Mouse (Mus musculus): Measurements from ENCODE around the gene Stub1. TPM values are rescaled to one million over a fixed set of nuclear protein-coding genes. Genes with fewer than 3 reads are reported as not detected.

Stub1 gene
- total and polyA plus RNA-seq, 2 experiments from 2014 or later, result 115 to 212 TPM

DNA sequence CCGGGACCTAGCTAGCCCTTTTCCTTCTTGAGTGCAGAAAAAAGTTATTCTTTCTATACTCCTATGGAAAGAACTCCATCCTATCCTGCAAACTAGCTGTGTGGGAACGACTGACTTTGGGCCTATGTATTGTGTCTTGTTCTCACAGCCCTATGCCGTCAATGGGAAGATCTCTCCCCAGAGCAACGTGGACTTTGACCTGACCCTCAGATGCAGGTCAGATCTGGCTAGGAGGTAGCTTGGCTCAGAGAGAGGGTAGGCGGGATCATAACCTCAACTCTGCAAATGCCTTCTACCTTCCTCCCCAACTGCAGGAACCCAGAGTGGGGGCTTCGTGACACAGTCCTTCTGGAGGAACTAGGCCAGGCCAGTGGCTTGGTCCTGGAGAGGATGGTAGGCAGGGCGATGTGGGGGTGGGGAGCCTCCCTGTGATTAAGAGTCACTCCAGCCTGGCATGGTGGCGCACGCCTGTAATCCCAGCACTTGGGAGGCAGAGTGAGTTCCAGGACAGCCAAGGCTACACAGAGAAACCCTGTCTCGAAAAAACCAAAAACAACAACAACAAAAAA is 43.2 kb upstream of the Stub1 start:
- ATAC-seq (ENCODE audit: insufficient read depth, low read depth), result no peak
- H3K4me1 ChIP-seq (ENCODE audit: control insufficient read depth, insufficient read depth), result peaks cover 18% of the 10 kb centered on the region; the same call in 1 of the 2 replicates
- 66% methylated on average over 10 of the region's 10 CpGs for WGBS

DNA sequence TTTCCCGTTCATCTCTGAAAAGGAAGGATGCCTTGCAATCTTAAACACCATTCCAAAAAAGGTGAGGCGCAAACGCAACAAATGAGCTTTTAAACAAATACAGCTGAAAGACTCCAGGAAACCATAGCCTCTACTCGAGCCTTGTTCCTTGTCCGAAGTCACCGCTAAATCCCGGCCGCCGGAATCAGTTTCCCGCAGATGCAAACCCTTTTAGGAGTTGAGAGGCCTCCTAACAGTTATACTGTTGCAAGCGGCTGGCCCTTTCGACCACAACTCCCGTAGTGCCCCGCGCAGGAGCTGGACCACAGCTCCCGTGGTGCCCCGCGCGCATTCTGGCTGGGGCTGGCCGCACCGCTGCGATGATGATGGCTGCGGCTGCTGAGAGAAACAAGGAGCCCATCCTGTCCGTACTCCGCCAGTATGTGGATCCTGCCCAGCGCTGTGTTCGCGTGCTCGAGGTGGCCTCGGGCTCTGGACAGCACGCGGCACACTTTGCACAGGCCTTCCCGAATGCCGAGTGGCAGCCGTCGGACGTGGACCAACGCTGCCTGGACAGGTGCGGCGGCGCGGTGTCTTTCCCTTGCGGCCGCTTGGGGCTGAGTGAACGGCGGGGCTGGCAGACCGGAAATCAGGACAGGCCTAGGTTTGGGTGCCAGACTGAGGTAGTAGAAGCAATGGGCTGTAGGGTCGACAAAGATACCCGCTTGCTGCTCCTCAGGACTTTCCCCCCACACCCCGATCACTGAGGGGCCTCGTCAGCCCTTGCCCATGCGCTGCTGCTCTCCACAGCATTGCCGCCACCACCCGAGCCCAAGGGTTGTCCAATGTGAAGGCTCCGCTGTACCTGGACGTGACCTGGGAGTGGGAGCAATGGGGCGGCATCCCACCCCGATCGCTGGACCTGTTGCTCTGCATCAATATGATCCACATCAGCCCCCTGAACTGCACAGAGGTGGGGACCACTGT is 42.2 kb upstream of the Stub1 start:
- peak; percentile 93 for ATAC-seq (ENCODE audit: insufficient read depth, low read depth)
- no peaks in the 10 kb centered on the region for H3K9me3 ChIP-seq (replicated peaks; ENCODE audit: control insufficient read depth, low read length)
- DNase-seq (ENCODE audit: low spot score), result peak; percentile 87
- peak overlapping the region; percentile 90 for H3K4me2 ChIP-seq (ENCODE audit: low read depth, low read length)
- H3K4me3 ChIP-seq (ENCODE audit: low read depth, low read length), result peak overlapping the region; percentile 80
- peak overlapping the region; percentile 94 for H3K27ac ChIP-seq (ENCODE audit: low read depth)
- no peaks in the 10 kb centered on the region for H3K36me3 ChIP-seq (replicated peaks; ENCODE audit: control insufficient read depth, insufficient read depth, low read length)
- peaks cover 18% of the 10 kb centered on the region; the same call in 1 of the 2 replicates for H3K4me1 ChIP-seq (ENCODE audit: control insufficient read depth, insufficient read depth)
- under 1% methylated on average over 59 of the region's 59 CpGs for WGBS
- TF ChIP-seq EP300 (IDR thresholded peaks at IDR 0.05; ENCODE audit: low read depth) (no peak; the same call in 1 of the 2 replicates), CTCF (IDR thresholded peaks at IDR 0.05; ENCODE audit: low read depth) (no peak)
- peak overlapping the region; percentile 66 for H3K9ac ChIP-seq (replicated peaks; ENCODE audit: low read depth, low read length)
- H3K27me3 ChIP-seq (ENCODE audit: control insufficient read depth, insufficient read depth, low read length), result no peaks in the 10 kb centered on the region

More for the DNA sequence above, 43.2 kb upstream of the Stub1 start:
- no peak overlapping the region for H3K9ac ChIP-seq (replicated peaks; ENCODE audit: low read depth, low read length)
- no peak for DNase-seq (ENCODE audit: low spot score)
- no peaks in the 10 kb centered on the region for H3K27me3 ChIP-seq (ENCODE audit: control insufficient read depth, insufficient read depth, low read length)
- no peak overlapping the region for H3K27ac ChIP-seq (ENCODE audit: low read depth)
- H3K4me2 ChIP-seq (ENCODE audit: low read depth, low read length), result peak overlapping the region; percentile 90
- 0 out of 2 replicates have a peak, but pooled peaks cover under 1% of the 10 kb centered on the region for H3K36me3 ChIP-seq (replicated peaks; ENCODE audit: control insufficient read depth, insufficient read depth, low read length)
- TF ChIP-seq EP300 (IDR thresholded peaks at IDR 0.05; ENCODE audit: low read depth) (no peak), CTCF (IDR thresholded peaks at IDR 0.05; ENCODE audit: low read depth) (no peak)
- no peaks in the 10 kb centered on the region for H3K9me3 ChIP-seq (replicated peaks; ENCODE audit: control insufficient read depth, low read length)
- H3K4me3 ChIP-seq (ENCODE audit: low read depth, low read length), result peak overlapping the region; percentile 80; the same call in 1 of the 2 replicates

DNA sequence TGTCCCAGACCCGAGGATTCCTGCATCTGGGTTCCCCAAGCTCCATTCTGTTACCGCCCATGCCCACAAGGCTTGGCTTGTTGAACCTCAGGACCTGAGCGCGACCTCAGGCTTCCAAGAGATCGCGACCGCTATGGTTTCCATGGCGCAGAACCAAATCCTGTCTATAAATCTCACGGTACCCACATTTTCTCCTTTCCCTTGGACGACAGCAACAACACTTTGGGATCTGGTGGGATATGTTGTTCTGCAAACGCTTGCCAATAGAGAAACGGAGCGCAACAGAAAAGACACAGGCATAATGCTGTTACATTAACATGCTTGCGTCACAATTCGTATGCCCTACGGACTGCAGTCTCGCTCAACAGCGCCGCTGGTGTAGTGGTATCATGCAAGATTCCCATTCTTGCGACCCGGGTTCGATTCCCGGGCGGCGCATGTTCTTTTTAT is 41.5 kb upstream of the Stub1 start, which contains the start of gene Mettl26:
Mettl26 (plus strand) TSS at position 354 of the 450 bp plus-strand sequence.
- Histone ChIP-seq H3K4me1 (ENCODE audit: control insufficient read depth, insufficient read depth) (peaks cover 18% of the 10 kb centered on the region; the same call in 1 of the 2 replicates), H3K9me3 (replicated peaks; ENCODE audit: control insufficient read depth, low read length) (no peaks in the 10 kb centered on the region), H3K4me3 (ENCODE audit: low read depth, low read length) (peak within 1 kb of the TSS; percentile 80), H3K36me3 (replicated peaks; ENCODE audit: control insufficient read depth, insufficient read depth, low read length) (no peaks in the 10 kb centered on the region), H3K27ac (ENCODE audit: low read depth) (peak within 1 kb of the TSS; percentile 94), H3K27me3 (ENCODE audit: control insufficient read depth, insufficient read depth, low read length) (no peaks in the 10 kb centered on the region), H3K4me2 (ENCODE audit: low read depth, low read length) (peak within 1 kb of the TSS; percentile 90), H3K9ac (replicated peaks; ENCODE audit: low read depth, low read length) (peak within 1 kb of the TSS; percentile 66)
- under 1% methylated on average over 25 of the region's 25 CpGs for WGBS
- DNase-seq (ENCODE audit: low spot score) (peak; percentile 48), ATAC-seq (ENCODE audit: insufficient read depth, low read depth) (peak; percentile 76)
- TF ChIP-seq CTCF (IDR thresholded peaks at IDR 0.05; ENCODE audit: low read depth), result peak; percentile 2; the same call in 1 of the 2 replicates
- no peak for TF ChIP-seq EP300 (IDR thresholded peaks at IDR 0.05; ENCODE audit: low read depth)

DNA sequence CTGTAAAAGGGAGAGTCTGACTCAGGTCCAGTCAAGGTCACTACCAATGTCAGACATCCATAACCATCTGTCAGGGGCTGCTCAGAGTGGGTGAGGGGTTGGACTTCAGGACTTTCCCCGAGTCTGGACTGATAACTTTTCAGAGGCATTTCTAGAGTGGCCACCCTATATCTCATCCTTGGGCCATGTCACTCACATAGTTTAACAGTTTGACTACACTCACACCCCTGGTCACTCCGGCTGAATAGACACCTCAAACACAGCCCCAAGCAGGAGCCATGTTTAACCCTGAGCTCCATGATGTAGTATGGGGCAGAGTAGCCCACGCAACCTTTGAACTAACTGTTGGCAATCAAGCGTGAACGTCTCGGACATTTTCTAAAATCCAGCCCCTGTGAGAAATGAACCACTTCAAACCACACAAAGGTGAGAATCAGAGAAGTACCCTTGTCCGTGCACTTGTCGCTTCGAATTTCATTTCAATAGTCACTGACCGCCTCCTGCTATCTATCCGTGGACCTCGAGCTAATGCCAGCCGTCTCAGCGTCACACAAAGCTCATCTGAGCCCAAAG is 41.0 kb upstream of the Stub1 start:
- DNase-seq (ENCODE audit: low spot score) (no peak), ATAC-seq (ENCODE audit: insufficient read depth, low read depth) (no peak; the same call in 1 of the 2 replicates)
- WGBS, result 10% methylated on average over 14 of the region's 14 CpGs
- Histone ChIP-seq H3K36me3 (replicated peaks; ENCODE audit: control insufficient read depth, insufficient read depth, low read length) (no peaks in the 10 kb centered on the region), H3K9ac (replicated peaks; ENCODE audit: low read depth, low read length) (peak overlapping the region; percentile 66), H3K4me2 (ENCODE audit: low read depth, low read length) (peak overlapping the region; percentile 90), H3K27ac (ENCODE audit: low read depth) (peak overlapping the region; percentile 94), H3K4me3 (ENCODE audit: low read depth, low read length) (peak overlapping the region; percentile 80), H3K4me1 (ENCODE audit: control insufficient read depth, insufficient read depth) (peaks cover 18% of the 10 kb centered on the region; the same call in 1 of the 2 replicates), H3K27me3 (ENCODE audit: control insufficient read depth, insufficient read depth, low read length) (no peaks in the 10 kb centered on the region), H3K9me3 (replicated peaks; ENCODE audit: control insufficient read depth, low read length) (no peaks in the 10 kb centered on the region)
- no peak for TF ChIP-seq CTCF (IDR thresholded peaks at IDR 0.05; ENCODE audit: low read depth)
- no peak for TF ChIP-seq EP300 (IDR thresholded peaks at IDR 0.05; ENCODE audit: low read depth)
